Mouse (Mus musculus) CH12.LX (cell line): ENCODE measurements at regions not wholly inside any gene's neighbourhood (a gene's known extent, or its start where the extent isn't known, plus 50 kb on each side); places are given as distances from the start of the nearest gene placed in this dataset.

Source experiments
- BHLHE40 ChIP-seq: IDR thresholded peaks from 2 replicates; pipeline ENCODE4 v1.6.1; 2011; ENCODE audit warnings: mild to moderate bottlenecking, low read depth, low read length, improper control_type of control experiment
- CTCF ChIP-seq, 2 experiments: IDR thresholded peaks in 1 of 2; conservative IDR thresholded peaks in 1 of 2; 2 replicates each; pipeline ENCODE4 v1.5.1; 2011 to 2012; ENCODE audit warnings: low read depth in 2 of 2, low read length in 2 of 2, improper control_type of control experiment in 1 of 2, inconsistent platforms in 1 of 2, mild to moderate bottlenecking in 1 of 2, moderate library complexity in 1 of 2
- E2F4 ChIP-seq: IDR thresholded peaks from 2 replicates; pipeline ENCODE4 v1.6.1; 2011; ENCODE audit warnings: low read depth, low read length, improper control_type of control experiment; ENCODE audit not compliant: insufficient replicate concordance
- EP300 ChIP-seq: IDR thresholded peaks from 2 replicates; pipeline ENCODE4 v1.6.1; 2011; ENCODE audit warnings: low read length, improper control_type of control experiment
- ETS1 ChIP-seq: conservative IDR thresholded peaks from 2 replicates; pipeline ENCODE4 v1.6.1; 2012; ENCODE audit warnings: low read depth, mild to moderate bottlenecking, inconsistent platforms, low read length, improper control_type of control experiment, moderate library complexity
- KAT2A ChIP-seq: IDR thresholded peaks from 2 replicates; pipeline ENCODE4 v1.6.1; 2012; ENCODE audit warnings: low read length, improper control_type of control experiment, inconsistent platforms; ENCODE audit not compliant: insufficient replicate concordance
- POLR2AphosphoS2 ChIP-seq: IDR thresholded peaks from 2 replicates; pipeline ENCODE4 v1.6.1; 2011; ENCODE audit warnings: low read depth, low read length, improper control_type of control experiment
- UBTF ChIP-seq: IDR thresholded peaks from 2 replicates; pipeline ENCODE4 v1.6.1; 2012; ENCODE audit warnings: low read depth, mild to moderate bottlenecking, inconsistent platforms, low read length, improper control_type of control experiment, moderate library complexity

- TF ChIP-seq EP300 (no peak), CTCF (conservative IDR thresholded peaks at IDR 0.05 in 1 of 2, IDR thresholded peaks at IDR 0.05 in 1 of 2; ENCODE audit: low read depth in 2 of 2, low read length in 2 of 2) (peak; percentile 82 to 85), POLR2AphosphoS2 (no peak), BHLHE40 (no peak), ETS1 (no peak), UBTF (no peak), KAT2A (no peak), E2F4 (no peak)
These were observed 624.6 kb upstream of the Vstm2b start for GRCm38 (mm10) chr7:40273459-40274072.
